In the genomic region with DNA sequence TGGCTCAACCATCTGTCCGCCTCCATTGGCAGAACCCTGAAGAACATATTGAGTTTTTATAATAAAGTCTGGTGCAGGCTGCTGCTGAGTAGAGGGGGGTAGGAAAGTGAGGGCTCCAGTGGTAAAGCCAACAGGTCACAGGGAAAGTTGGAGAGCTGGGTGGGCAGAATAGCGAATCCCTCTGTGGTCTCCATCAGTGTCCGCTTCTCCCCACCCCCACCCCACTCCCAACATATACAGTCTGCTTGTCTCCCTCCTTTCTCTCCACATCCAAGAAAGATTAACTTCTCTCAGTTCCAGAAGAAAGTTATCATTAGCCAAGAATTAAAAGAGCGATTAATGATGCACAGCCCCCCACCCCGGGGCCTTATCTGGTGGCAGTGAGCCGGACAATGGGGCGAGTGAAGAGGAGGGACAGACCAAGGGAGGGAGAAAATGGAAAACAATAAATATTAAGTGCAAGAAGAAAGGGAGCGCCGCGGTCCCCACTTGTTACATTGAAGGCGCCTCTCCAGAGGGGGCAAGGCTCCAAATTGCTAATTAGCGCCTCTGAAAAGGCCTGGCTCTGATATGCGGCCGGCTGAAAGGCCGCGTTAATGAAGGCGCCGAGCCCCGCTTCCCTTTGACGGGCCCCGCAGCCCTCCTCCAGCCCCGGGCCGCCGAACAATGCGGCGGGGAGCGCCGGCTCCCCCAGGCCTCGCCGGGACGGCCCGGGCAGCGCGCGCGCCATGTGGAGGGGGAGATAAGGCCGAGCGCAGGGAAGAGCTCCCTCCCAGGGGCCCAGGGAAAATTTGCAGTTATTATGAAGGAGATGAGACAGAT, we compare ENCODE assay signal across 7 mouse cellular contexts. TPM values are rescaled to one million over a fixed set of nuclear protein-coding genes. Genes with fewer than 3 reads are reported as not detected.
A peak's percentile ranks its signal among the peaks of the same experiment; 100 is the strongest.
DNase-seq lines count a peak whose midpoint lies in the region; ATAC-seq and TF ChIP-seq lines count a peak whose summit lies in the region.

No protein-coding gene starts in this region.

- no peak overlapping the region for H3K27ac ChIP-seq in forebrain, embryonic 16.5 days (ENCODE audit: low read length)
- H3K27ac ChIP-seq in liver, embryonic 14.5 days = peak overlapping the region; percentile 50
- H3K27ac ChIP-seq in gastrocnemius, adult 2 months = no peak overlapping the region

- DNase-seq in right cerebral cortex, postnatal 4 days = peak; percentile 24
- no peak for DNase-seq in right cerebral cortex, postnatal 14 days
- DNase-seq in liver, embryonic 14.5 days (ENCODE audit: low read depth in 3 of 3, low spot score in 3 of 3) = peak; percentile 63 to 71 (median 66)
- DNase-seq in gastrocnemius, adult 2 months = no peak
- DNase-seq in gastrocnemius, postnatal 4 days (ENCODE audit: low spot score in 2 of 2) = no peak
- no peak for DNase-seq in adrenal gland, postnatal 14 days

- 2% methylated on average over 38 of the region's 38 CpGs for WGBS in forebrain, embryonic 16.5 days
- 6% methylated on average over 38 of the region's 38 CpGs for WGBS in liver, embryonic 14.5 days (ENCODE audit: insufficient replicate concordance)

- no peaks in the 10 kb centered on the region for H3K9me3 ChIP-seq in forebrain, embryonic 16.5 days (ENCODE audit: control insufficient read depth, low read length)
- H3K9me3 ChIP-seq in liver, embryonic 14.5 days (ENCODE audit: control insufficient read depth, low read length) = no peaks in the 10 kb centered on the region

- peak overlapping the region; percentile 87 for H3K4me2 ChIP-seq in forebrain, embryonic 16.5 days (ENCODE audit: low read length)
- H3K4me2 ChIP-seq in liver, embryonic 14.5 days (ENCODE audit: low read depth) = peak overlapping the region; percentile 81

- H3K36me3 ChIP-seq in forebrain, embryonic 16.5 days (ENCODE audit: control insufficient read depth, insufficient read depth) = no peaks in the 10 kb centered on the region
- H3K36me3 ChIP-seq in liver, embryonic 14.5 days (replicated peaks; ENCODE audit: control insufficient read depth, insufficient read depth, low read depth) = no peaks in the 10 kb centered on the region

- peaks cover 4% of the 10 kb centered on the region for H3K27me3 ChIP-seq in forebrain, embryonic 16.5 days (replicated peaks; ENCODE audit: control insufficient read depth, insufficient read depth, low read length)
- H3K27me3 ChIP-seq in liver, embryonic 14.5 days (ENCODE audit: control insufficient read depth, insufficient read depth, low read length) = peaks cover 27% of the 10 kb centered on the region

- peak; percentile 88 for ATAC-seq in forebrain, embryonic 16.5 days
- peak; percentile 97 for ATAC-seq in liver, embryonic 14.5 days (ENCODE audit: insufficient read depth)

- peaks cover 25% of the 10 kb centered on the region for H3K4me1 ChIP-seq in forebrain, embryonic 16.5 days (replicated peaks; ENCODE audit: control insufficient read depth, insufficient read depth, low read length)
- peaks cover 17 to 22% of the 10 kb centered on the region in 2 experiments for H3K4me1 ChIP-seq in liver, embryonic 14.5 days (replicated peaks; ENCODE audit: control insufficient read depth in 2 of 2, insufficient read depth in 2 of 2, low read length in 1 of 2)

- peak overlapping the region; percentile 61 for H3K9ac ChIP-seq in forebrain, embryonic 16.5 days (replicated peaks; ENCODE audit: low read depth, low read length)
- H3K9ac ChIP-seq in liver, embryonic 14.5 days (replicated peaks) = peak overlapping the region; percentile 79

- H3K4me3 ChIP-seq in forebrain, embryonic 16.5 days (replicated peaks; ENCODE audit: low read length) = peak overlapping the region; percentile 45
- peak overlapping the region; percentile 52 to 59 for H3K4me3 ChIP-seq in liver, embryonic 14.5 days (ENCODE audit: insufficient read depth in 1 of 2, low read depth in 2 of 2, low read length in 2 of 2)
- no peak overlapping the region for H3K4me3 ChIP-seq in gastrocnemius, adult 2 months

- intact Hi-C loops in gastrocnemius, adult 2 months (cut with DNase I) = no loop called here

- 0 out of 2 replicates have a peak, but pooled peaks have one; percentile 3 for TF ChIP-seq CTCF in liver, embryonic 14.5 days (IDR thresholded peaks at IDR 0.05; ENCODE audit: low read depth)
- no peak for TF ChIP-seq CTCF in gastrocnemius, adult 2 months (IDR thresholded peaks at IDR 0.05)

- peak; percentile 64 for TF ChIP-seq EP300 in liver, embryonic 14.5 days (IDR thresholded peaks at IDR 0.05; ENCODE audit: low read depth)

RNA-seq across cellular contexts. Expression of a gene that starts 21.2 kb away (rescaled TPM):
- polyA plus RNA-seq in forebrain, embryonic 16.5 days (2015; fragmentation: Nextera tagmentation; extraction: Ambion mirVana) = 35.5 and 35.6 TPM in 2 replicates
- 3.3 and 4.1 TPM in 2 replicates for polyA plus RNA-seq in liver, embryonic 14.5 days (2012; rRNA removed)
- 4.2 and 4.4 TPM in 2 replicates for polyA plus RNA-seq in liver, embryonic 14.5 days (2014; fragmentation: Nextera tagmentation; extraction: Ambion mirVana)
- total RNA-seq in gastrocnemius, adult 2 months (2021) = 10 to 100 TPM; 12.1 to 12.6 TPM
- 10 to 100 TPM; 17.1 to 19.8 TPM for total RNA-seq in gastrocnemius, postnatal 4 days (2021)
- 23.3 and 25.8 TPM in 2 replicates for total RNA-seq in adrenal gland, postnatal 14 days (2021)

Comparison
In these comparisons a context has a peak if more than half of its experiments do, and no peak if none do; other contexts are left out.
1. DNase-seq: peak in right cerebral cortex, postnatal 4 days (single experiment) and liver, embryonic 14.5 days (3 of 3); none in right cerebral cortex, postnatal 14 days (single experiment), gastrocnemius, adult 2 months (single experiment), gastrocnemius, postnatal 4 days (0 of 2) and adrenal gland, postnatal 14 days (single experiment).